Mouse (Mus musculus) fat pad, adult 2 months (tissue): Measurements from ENCODE around the gene Lcor.

ENCODE experiments used
- DNase-seq: peaks from one replicate; pipeline ENCODE4 v3.0.0-alpha.2; 2011; ENCODE audit warnings: low read depth, low spot score; ENCODE audit errors: extremely low read depth

The Lcor gene

DNA sequence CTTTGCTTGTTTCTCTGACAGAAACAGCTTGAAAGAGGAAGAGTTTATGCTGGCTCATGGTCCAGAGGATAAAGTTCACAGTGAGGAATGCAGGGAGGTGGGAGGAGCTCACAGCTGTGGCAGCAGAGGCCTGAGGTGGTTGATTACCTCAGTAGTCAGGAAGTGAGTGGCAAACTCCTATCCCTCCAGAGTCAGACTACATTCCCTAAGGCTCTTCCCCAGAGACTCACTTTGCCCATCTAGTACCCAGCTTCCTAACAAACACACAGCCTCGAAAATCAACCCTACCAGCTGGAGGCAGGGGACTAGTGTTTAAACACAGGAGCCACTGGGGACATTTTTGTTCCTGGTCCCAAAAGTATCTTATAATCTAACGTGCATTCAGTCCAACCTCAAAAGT lies 7.5 kb upstream of the Lcor start:
- no peak for DNase-seq

DNA sequence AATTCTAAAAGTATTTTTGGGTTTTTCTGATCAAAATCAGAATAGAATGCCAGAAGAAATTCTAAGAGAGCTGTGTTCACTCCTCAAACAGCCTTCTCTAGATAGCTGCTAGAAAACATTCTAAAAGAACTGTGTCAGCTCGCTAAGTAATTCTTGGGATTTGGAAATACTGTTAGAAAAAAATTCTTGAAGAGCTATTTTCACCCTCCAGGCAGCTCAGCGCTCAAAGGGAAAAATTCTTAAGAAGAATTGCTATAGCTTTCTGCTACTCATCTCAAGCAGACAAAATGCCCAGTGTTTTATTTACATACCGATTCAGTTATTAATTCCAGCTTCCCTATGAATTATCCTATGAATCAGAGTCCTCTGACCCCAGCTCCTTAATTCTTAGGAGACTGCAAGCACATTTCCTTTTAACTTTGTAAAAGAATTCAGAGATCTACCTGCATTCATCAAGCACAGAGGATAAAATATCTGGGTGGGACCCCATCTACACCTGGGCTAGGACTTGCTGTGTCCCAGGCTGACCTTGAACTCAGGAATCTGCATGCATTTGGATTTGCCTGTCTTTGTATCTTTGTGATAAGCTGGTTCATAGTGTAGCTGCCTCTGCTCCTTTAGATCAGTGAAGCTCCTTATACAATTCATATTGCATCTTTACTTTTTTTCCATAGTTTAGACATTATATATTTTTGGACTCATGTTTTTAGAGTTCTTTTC lies 5.7 kb upstream of the Lcor start:
- no peak for DNase-seq

DNA sequence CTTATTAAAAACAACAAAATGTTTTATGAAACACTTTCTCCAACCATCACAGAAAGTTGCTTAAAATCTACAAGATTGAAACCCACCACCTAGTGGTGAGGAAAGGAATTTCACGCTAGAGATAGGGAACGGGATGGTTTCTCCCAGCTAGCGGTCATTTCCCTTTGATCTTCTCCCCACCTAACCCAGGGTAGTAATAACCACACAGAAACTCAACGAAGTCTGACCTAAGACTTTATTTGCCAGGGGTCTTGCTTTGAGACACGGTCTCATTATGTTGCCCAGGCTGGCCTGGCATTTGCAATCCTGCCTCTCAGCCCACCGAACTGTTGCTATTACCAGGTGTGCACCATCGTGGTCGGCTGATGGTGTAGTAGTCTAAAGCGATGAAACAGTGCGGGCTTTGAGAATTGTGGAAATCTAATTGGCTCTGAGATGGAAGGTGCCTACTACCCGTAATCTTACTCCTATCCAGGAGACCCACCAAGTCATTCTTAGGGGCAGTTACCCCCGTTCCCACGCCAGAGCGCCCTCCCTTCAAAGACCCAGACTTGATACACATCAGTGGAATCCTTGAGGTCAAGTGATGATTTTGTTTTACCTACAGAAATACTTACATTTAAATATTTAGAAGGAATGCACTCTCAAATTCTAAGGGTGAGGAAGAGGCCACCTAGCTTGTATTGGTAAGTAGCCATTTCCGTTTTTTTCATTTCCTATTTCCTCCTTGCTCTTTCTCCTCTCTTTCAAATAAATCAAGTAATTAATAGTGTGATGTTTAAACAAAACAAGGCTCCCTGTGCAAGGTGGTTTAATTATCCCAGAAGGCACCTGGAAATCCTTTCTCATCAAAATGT lies 1.2 kb upstream of the Lcor start:
- DNase-seq = no peak

DNA sequence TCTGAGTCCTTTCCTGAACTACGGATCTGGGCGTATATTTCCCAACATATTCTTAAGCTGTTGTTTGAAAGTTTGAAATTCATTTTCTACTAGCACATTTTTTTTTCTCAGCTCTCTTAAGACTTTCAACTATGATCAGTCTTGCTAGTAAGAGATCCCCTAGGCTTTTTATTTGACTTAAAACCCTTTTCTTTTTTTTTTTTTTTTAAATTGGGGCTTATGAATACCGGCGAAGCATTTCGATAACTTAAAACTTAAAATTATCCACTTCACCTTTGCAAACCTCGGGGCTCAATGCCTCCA lies 599 bp upstream of the Lcor start:
- no peak for DNase-seq

DNA sequence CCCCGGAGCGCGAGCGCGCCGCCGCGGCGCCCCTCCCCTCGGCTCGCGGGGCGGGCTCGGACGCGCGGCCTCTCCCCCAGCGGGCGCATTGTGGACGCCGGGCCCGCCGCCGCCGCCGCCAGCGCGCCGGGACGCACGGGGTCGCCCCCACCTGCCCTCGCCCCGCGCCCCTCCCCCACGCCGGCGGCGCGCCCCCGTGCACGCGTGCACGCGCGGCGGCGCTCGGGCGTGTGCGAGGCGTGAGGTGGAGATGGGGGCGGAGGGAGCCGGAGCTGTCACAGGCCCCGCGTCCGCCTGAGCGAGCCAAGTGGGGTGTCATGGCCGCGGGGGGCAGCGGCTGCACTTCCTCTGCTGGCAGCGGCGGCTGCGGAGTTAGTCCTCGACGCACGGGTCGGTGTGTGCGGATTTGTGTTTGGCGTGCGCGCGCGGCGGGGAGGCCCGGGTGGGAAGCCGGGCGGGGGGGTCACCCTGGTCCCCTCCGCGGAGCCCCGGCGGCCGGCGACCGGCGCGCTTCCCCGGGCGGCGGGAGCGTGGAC lies 540 bp downstream of the Lcor start:
- no peak for DNase-seq

DNA sequence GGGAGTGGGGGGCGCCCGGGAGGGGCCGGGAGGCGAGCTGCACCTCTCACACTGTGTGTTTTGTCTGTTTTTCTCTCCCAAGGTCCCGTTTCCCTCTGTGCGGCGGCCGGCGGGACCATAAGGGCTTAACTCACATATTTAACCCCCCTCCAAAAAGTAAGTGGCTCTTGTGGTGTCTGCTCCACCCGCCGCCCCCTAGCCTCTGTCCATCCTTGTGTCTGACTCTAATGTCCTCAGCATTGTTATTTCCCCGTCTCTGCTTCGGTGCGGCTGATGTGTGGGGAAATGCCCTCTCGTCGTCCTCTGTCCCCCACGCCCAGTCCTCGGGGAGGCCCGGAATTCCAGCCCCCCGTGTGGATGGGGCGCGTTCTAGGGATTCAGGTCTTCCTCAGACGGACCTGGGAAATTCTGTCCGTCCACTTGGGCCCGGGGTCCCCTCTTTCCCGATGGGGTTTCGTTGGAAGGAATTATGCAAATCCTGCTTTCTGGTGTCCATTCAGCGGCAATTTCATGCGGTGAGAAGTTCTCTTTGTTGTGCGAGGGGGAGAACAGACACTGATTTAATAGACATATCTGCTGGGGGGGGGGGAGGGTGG lies 1.1 kb downstream of the Lcor start:
- DNase-seq = no peak

DNA sequence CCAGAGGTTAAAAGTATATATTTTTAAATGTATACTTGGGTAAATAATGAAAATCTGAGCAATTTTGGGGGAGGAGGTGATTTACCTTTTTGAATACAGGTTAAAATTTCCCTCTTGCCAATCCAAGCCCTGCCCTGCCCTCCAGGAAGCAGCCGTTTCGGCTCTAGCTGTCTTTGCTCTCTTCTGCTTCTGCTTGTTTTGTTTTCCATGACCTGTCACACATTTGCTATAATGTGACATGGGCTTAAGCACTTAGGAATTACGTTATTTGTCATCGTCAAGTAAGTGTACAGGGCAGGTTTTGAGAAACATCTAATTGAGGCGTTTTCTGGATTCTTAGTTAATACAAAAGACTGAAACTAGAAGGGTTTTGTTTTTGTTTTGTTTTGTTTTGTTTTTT lies 1.9 kb downstream of the Lcor start:
- DNase-seq = no peak

DNA sequence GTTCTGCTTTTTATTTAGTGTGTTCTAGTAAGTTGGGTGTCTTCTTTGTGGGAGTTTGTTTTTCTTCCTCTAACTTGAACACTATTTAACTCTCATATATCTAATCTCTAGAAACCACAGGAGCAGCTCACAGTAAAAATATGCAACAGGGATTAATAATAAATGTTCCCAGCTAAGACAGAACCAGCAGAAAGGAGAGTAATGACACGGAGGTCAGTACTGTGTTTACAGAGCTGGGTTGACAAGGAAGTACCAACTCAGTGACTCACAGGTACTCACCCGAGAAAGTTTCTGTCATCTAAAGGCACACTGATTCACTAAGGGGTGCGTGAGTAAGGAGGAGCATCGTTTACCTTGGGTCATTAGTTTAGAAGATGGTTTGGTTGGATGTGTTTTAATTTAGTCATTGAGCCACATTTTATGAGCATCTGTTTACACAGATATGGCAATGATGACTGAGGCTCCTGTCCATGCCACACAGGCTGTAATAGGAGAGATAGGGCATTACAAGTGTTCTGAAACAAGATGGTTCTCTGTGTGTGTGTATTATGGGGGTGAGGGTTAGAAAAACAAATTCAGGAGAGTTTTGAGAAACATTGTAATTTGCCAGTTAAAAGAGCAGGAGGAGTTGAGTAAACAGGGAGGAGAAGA lies 13.1 kb downstream of the Lcor start:
- DNase-seq = no peak

DNA sequence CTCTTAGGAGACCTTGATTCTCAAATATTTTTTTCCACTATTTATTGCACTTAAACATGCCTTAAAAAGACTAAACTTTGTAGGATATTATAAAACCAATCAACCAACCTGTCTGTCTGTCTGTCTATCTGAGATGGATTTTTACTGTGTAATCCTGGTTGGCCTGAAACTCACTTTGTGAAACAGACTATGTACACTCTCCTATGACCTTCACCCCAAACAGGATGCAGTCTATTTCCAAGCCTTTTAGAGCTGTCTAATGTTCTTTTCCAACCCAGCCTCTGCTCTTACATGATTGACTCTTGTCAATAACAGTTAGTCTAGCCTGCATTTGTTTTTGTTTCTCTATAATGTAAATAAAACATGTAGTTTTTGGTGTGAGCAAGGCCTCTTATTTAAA lies 13.6 kb downstream of the Lcor start:
- DNase-seq = no peak

DNA sequence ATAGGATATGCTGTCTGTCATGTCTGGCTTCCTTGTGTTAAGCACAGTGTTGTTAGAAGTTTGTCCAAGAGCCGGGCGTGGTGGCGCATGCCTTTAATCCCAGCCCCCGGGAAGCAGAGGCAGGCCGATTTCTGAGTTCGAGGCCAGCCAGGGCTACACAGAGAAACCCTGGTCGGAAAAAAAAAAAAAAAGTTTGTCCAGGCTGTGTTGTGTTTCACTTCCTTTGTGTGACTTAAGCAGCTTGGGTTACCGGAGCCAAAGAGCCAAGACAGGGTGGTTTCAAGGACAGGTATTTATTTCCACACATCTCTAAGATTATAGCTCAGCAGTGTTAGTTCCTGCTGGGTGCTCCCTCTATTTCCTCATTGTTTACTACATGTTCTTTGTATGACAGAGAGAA lies 25.4 kb downstream of the Lcor start:
- no peak for DNase-seq

DNA sequence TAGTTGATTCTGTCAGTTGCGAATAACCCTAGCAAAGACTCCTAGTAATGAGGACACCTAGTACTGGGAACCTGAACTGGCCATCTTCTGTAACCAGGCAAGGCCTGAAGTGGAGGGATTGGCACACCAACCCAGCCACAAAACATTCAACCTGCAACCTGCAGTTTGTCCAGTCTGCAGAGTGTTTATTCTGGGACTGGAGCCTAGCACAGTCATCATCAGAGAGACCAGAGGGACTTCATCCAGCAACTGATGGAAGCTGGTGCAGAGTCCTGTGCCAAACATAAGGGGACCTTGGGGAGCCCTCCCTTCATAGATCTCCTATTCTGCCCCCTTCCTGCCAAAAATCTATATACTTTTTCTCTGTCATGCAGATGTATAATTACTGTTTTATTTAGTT lies 32.4 kb downstream of the Lcor start:
- DNase-seq = no peak

DNA sequence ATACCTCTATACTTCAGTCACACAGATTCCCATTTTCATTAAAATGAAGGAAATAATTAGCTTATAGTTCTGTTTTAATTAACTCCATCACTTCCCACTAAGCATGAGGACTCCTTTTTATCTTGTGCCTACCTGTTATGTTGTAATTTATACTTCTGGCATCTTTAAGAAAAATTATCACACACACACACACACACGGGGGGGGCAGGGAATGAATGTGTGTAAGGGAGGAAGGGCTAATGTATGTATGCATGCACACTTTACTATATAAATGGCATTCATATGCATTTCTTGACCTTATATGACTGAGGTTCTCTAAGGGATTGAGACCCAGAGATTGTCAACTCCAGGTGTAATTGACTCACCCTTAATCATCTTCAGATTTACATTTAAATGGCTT lies 33.1 kb downstream of the Lcor start:
- DNase-seq = no peak

DNA sequence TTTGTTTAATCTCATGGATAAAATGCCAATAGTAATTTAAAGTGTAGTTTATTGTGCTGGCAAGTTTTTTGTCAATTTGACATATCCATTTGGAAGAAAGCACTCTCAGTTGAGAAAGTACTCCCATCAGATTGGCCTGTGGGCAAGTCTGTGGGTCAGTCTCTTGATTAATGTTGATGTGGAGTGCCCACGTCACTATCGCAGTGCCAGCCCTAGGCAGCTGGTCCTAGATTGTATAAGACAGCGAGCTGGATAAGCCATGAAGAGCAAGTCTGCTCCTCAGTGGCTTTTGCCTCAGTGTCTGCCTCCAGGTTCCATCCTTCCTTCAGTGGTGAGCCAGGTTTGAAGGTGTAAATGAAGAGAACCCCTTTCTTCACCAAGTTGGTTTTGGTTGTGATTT lies 34.6 kb downstream of the Lcor start:
- no peak for DNase-seq

DNA sequence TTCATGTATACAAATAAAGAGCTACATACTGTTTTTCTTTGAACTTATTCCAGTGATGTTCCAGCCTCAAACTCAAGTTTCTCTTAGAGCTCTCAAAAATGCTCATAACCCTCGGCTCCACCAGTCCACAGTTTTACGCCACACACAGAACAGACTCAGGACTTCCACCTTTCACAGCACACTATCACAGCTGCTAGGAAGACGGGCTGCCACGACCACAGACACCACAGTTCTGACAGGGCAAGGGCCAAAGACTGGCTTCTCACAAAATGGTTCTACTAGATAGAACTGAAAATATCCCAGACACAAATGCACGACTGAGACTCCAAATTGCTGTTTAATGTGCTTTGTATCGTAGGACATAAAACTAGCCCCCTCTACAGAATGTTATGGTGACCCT lies 36.7 kb downstream of the Lcor start:
- no peak for DNase-seq

DNA sequence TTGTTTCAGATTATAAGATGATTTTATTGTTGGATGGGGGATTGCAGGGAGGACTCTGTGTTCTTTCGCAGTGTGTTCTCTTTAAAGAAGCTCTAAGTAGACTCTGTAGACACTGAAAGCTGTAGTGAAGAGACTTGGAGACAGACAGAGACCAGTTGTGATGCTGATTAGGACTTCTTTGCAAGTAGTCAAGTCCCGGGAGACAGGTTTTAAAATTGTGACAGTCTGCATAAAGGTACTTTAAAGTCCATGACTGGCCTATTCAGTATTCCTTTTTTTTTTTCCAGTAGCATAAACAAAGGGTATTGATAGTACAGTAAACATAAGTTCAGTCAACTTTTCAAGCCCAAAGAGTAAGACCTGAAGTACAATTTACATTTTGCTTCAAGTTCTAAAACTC lies 39.8 kb downstream of the Lcor start:
- DNase-seq = no peak

DNA sequence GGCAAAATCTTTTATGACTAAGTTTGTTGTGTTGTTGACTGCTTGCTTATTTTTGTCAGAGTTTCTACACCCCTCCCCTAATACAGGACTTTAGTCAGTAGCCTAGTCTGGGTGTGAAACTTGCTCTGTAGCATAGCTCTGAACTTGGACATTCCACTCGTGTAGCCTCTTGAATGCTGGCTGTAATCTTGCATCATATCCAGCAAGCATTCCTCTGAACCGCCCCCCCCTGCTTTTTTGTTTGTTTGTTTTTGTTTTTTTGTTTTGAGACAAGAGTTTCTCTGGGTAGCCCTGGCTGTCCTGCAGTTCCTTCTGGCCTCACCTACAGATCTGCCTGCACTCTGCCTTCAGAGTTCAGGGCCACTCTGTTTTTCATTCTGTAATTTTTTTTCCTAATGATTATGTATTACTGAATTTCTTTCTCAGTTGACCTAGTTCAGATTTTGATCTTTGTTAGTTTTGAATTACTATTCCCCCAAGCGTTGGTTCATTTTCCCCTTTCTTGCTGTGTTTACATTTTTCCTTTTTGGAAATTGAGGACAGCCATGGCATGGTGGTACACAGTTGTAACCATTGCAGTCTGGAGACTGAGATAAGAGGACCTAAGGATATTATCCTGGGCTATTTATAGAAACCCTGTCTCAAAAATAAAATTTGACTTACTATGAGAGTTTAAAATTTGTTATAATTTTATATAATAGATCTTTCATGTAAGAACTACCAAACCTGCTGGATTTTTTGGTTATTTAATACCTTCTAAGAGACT lies 41.5 kb downstream of the Lcor start:
- DNase-seq = no peak

DNA sequence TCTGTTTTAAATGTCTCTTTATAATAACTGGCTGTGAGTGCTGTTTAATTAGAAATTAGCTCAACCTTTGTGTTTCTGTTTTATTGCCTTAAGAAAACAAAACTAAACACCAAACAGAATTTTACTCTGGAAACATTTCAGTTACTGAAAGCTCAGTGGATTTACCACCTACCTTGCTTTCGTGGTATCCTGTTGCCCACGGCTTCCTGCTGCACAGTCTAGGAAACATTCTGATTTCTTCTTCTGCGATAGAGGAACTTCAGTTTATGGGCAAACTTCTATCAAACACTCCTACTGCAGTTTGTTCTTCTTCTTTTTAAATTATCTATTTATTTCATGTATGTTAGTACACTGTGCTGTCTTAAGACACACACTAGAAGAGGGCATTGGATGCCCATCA lies 46.7 kb downstream of the Lcor start:
- DNase-seq = no peak

DNA sequence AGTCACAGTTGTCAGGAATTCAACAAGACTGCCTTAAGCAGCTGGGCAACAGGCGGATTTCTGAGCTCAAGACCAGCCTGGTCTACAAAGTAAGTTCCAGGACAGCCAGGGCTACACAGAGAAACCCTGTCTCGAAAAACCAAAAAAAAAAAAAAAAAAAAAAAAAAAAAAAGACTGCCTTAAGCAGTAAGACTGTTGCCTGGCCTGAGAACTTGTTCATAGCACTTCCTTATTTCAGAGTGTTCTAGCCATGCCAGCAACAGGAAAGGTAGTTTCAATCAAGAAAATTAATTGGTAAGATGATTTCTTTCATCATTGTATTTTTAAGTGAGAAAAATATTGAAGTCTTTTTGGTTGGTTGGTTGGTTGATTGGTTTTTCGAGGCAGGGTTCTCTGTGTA lies 51.6 kb downstream of the Lcor start:
- DNase-seq = no peak

DNA sequence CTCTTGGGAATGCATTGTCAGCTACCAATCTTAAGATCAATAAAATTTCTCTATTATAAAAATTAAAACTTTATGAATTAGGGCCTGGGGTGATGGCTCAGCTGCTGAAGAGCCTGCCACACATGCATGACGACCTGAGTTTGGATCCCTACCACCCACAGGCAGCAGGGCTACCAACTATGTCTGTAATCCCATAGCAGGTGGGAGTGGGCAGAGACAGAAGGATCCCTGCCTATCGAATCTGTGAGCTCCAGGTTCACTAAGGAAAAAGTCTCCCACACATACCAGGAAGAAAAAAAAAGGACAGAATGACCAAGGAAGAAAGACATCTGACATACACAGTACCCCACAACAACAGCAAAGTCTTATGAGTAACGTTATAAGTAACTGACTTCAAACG lies 74.5 kb downstream of the Lcor start:
- DNase-seq = no peak

DNA sequence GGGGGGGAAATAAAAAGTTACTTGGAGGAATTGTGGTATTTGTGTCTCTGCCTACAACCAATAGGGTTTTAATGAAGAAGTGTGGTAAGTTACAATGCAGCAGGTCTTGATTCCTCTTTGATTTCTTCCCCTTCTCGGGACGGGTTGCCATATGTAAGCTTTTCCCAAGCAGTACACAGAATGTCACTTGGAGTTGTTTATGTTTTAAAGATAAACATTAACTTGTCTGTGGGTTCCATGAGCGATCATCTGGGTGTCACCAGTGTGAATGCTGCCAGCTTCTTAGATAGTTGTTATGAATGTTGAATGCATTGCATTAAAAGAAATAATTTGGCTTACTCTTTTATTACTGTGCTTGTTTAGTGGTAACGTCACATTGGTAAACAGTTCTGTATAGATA lies 75.1 kb downstream of the Lcor start:
- no peak for DNase-seq

DNA sequence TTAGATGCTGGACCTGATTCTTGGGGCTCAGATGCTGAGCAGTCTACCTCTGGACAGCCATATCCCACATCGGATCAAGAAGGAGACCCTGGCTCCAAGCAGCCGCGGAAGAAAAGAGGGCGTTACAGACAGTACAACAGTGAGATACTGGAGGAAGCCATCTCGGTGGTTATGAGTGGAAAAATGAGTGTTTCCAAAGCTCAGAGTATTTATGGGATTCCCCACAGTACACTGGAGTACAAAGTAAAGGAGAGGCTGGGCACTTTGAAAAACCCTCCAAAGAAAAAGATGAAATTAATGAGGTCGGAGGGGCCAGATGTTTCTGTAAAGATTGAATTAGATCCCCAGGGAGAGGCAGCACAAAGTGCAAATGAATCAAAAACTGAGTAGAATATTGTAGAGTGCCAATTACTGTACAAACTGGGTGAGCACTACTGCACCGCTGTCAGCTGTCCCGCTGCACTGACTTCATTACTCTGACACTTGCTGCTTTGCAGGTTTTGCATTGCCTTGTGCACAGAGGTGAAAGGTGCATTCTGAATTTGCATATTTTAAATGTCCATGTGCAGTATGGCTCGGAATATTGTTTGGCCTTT lies 76.6 kb downstream of the Lcor start:
- no peak for DNase-seq
